Mouse (Mus musculus): Measurements from ENCODE around the gene Peak1.

DNA sequence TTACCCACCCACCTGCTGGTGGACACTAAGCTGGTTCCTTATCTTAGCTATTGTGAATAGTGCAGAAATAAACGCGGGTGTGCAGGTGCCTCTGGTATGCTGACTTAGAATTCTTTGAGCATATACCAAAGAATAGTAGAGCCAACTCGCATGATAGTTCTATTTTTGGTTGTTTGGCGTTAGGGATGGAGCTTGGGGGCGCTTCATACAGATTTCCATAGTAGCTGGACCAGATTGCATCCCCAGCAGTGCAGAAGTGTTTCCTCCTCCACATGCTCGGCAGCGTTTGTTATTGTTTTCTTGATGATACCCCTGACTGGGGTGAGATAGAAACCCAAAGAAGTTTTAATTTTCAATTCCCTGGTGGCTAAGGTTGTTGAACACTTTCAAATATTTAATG lies 21.8 kb upstream of the Peak1 start:
- TF ChIP-seq POLR2A (IDR thresholded peaks at IDR 0.05; ENCODE audit: control insufficient read depth, low read depth, low read length) (no peak), CTCF (IDR thresholded peaks at IDR 0.05; ENCODE audit: control insufficient read depth, insufficient read depth, insufficient replicate concordance, low read depth, low read length) (no peak)

Data from testis, adult 2 months (tissue).